10 mouse cellular contexts compared by ENCODE assay signal in the genomic region with DNA sequence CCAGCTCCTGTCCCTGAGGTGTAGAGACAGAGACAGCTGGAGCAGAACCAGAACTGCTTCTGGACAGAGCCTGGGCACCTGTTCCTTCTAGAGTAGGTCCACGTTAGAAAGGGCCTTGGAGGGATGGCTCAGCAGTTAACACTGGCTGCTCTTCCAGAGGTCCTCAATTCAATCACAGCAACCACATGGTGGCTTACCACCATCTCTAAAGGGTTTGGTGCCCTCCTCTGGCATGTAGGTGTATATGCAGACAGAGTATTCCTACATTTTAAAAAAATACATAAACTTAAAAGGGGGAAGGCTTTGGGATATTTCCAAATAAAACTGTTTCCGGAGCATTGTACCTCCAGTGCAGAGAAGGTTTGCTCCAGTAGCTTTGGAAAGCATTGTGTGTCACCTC. TPM values are rescaled to one million over a fixed set of nuclear protein-coding genes. Genes with fewer than 3 reads are reported as not detected.
DNase-seq lines count a peak whose midpoint lies in the region; ATAC-seq and TF ChIP-seq lines count a peak whose summit lies in the region.
"Had no signal": no experiment of that assay in that cellular context is flagged by ENCODE, and none has a peak within 500 bp of the region (broad histone marks: within the 10 kb centered on the region; RNA-seq: fewer than 3 reads in every experiment).

No protein-coding gene starts in this region.

- peaks cover 5% of the 10 kb centered on the region; the same call in 1 of the 2 replicates for H3K4me1 ChIP-seq in kidney, embryonic 16.5 days (ENCODE audit: insufficient read depth, low read length)
- H3K4me1 ChIP-seq in cortical plate, adult 2 months (ENCODE audit: control insufficient read depth, insufficient read depth, low read length) = no peaks in the 10 kb centered on the region; the same call in 1 of the 2 replicates
- 0 out of 2 replicates have a peak, but pooled peaks cover 5% of the 10 kb centered on the region for H3K4me1 ChIP-seq in limb, embryonic 14.5 days (ENCODE audit: control insufficient read depth, insufficient read depth, low read length)

- ATAC-seq in kidney, embryonic 16.5 days (ENCODE audit: low FRiP score, low TSS enrichment) = no peak
- ATAC-seq in CD4-positive, CD25-positive, alpha-beta regulatory T cell, adult 4 months = peak; percentile 57
- no peak for ATAC-seq in limb, embryonic 14.5 days (ENCODE audit: low FRiP score, low read depth)

- no peak overlapping the region for H3K4me2 ChIP-seq in kidney, embryonic 16.5 days (replicated peaks; ENCODE audit: low read depth, low read length)
- H3K4me2 ChIP-seq in limb, embryonic 14.5 days (replicated peaks; ENCODE audit: low read depth, low read length, severe bottlenecking) = no peak overlapping the region
- H3K4me2 ChIP-seq: limb, embryonic 15.5 days had no signal

- TF ChIP-seq CTCF in cortical plate, adult 2 months (IDR thresholded peaks at IDR 0.05; ENCODE audit: extremely low read depth, insufficient read depth, low read length) = peak; percentile 53

- no peak overlapping the region for H3K27ac ChIP-seq in kidney, embryonic 16.5 days (ENCODE audit: low read length)
- H3K27ac ChIP-seq in cortical plate, adult 2 months (ENCODE audit: insufficient read depth, low read length) = no peak overlapping the region
- H3K27ac ChIP-seq in limb, embryonic 14.5 days (replicated peaks; ENCODE audit: low read depth, low read length) = no peak overlapping the region
- H3K27ac ChIP-seq: limb, embryonic 15.5 days had no signal

- no peaks in the 10 kb centered on the region for H3K9me3 ChIP-seq in kidney, embryonic 16.5 days (ENCODE audit: low read length)
- H3K9me3 ChIP-seq in limb, embryonic 14.5 days (ENCODE audit: control insufficient read depth, low read length) = no peaks in the 10 kb centered on the region
- H3K9me3 ChIP-seq: limb, embryonic 15.5 days had no signal

- H3K4me3 ChIP-seq in kidney, embryonic 16.5 days (ENCODE audit: low read length) = no peak overlapping the region
- no peak overlapping the region for H3K4me3 ChIP-seq in cortical plate, adult 2 months (ENCODE audit: insufficient read depth, low read length)
- H3K4me3 ChIP-seq in limb, embryonic 14.5 days (replicated peaks; ENCODE audit: low read length) = no peak overlapping the region
- H3K4me3 ChIP-seq: limb, embryonic 15.5 days had no signal

- H3K36me3 ChIP-seq in kidney, embryonic 16.5 days (ENCODE audit: insufficient read depth, low read length) = peaks cover 29% of the 10 kb centered on the region
- peaks cover 34% of the 10 kb centered on the region for H3K36me3 ChIP-seq in limb, embryonic 14.5 days (ENCODE audit: control insufficient read depth, insufficient read depth, low read length)

- TF ChIP-seq POLR2A in cortical plate, adult 2 months (IDR thresholded peaks at IDR 0.05; ENCODE audit: extremely low read depth, insufficient read depth, low read length) = no peak
- TF ChIP-seq POLR2A in limb, embryonic 14.5 days (IDR thresholded peaks at IDR 0.05; ENCODE audit: borderline replicate concordance, extremely low read depth, insufficient read depth, insufficient read length) = no peak

- peak; percentile 22 for DNase-seq in kidney, adult 18-20 months
- DNase-seq in A20 (ENCODE audit: low read depth, low spot score) = peak; percentile 66
- DNase-seq in limb, embryonic 14.5 days (ENCODE audit: low spot score) = peak; percentile 37
- peak; percentile 7 for DNase-seq in right cerebral cortex, postnatal 4 days
- no peak for DNase-seq in urinary bladder, adult 2 months (ENCODE audit: low spot score)

- H3K9ac ChIP-seq in kidney, embryonic 16.5 days (replicated peaks; ENCODE audit: low read length) = no peak overlapping the region
- H3K9ac ChIP-seq in limb, embryonic 14.5 days (ENCODE audit: low read depth, low read length, severe bottlenecking) = no peak overlapping the region
- H3K9ac ChIP-seq: limb, embryonic 15.5 days had no signal

- WGBS in kidney, embryonic 16.5 days = 35% methylated on average over 2 of the region's 2 CpGs
- WGBS in limb, embryonic 14.5 days = 59% methylated on average over 2 of the region's 2 CpGs

- H3K27me3 ChIP-seq in kidney, embryonic 16.5 days (ENCODE audit: insufficient read depth, low read length) = no peaks in the 10 kb centered on the region
- H3K27me3 ChIP-seq in limb, embryonic 14.5 days (ENCODE audit: control insufficient read depth, insufficient read depth, low read length) = no peaks in the 10 kb centered on the region
- H3K27me3 ChIP-seq: limb, embryonic 15.5 days had no signal

RNA-seq across cellular contexts. Expression of a gene that starts 5.1 kb away (rescaled TPM):
- polyA plus RNA-seq in kidney, embryonic 16.5 days (2015; fragmentation: Nextera tagmentation; extraction: Ambion mirVana) = 33.0 and 33.9 TPM in 2 replicates
- polyA plus RNA-seq in CD4-positive, CD25-positive, alpha-beta regulatory T cell, adult 4 months (2017; shearing (Covaris generic)) = 10 to 100 TPM; 30.3 to 30.7 TPM
- 10.8 and 13.5 TPM in 2 replicates for polyA plus RNA-seq in cortical plate, adult 2 months (2012; rRNA removed)
- 16.7 and 18.0 TPM in 2 replicates for polyA plus RNA-seq in limb, embryonic 14.5 days (2012; rRNA removed)
- 21.3 and 23.1 TPM in 2 replicates for polyA plus RNA-seq in limb, embryonic 14.5 days (2014; fragmentation: Nextera tagmentation; extraction: Ambion mirVana)
- polyA plus RNA-seq in urinary bladder, adult 2 months (2012; rRNA removed) = 14.2 and 15.5 TPM in 2 replicates

RNA-seq across cellular contexts. Expression of a gene that starts 12.0 kb away (rescaled TPM):
- polyA plus RNA-seq in kidney, embryonic 16.5 days (2015; fragmentation: Nextera tagmentation; extraction: Ambion mirVana) = 24.3 and 25.0 TPM in 2 replicates
- 10 to 100 TPM; 24.6 to 31.5 TPM for polyA plus RNA-seq in CD4-positive, CD25-positive, alpha-beta regulatory T cell, adult 4 months (2017; shearing (Covaris generic))
- polyA plus RNA-seq in cortical plate, adult 2 months (2012; rRNA removed) = 50.5 and 51.3 TPM in 2 replicates
- polyA plus RNA-seq in limb, embryonic 14.5 days (2012; rRNA removed) = 17.9 and 18.2 TPM in 2 replicates
- 17.8 and 19.0 TPM in 2 replicates for polyA plus RNA-seq in limb, embryonic 14.5 days (2014; fragmentation: Nextera tagmentation; extraction: Ambion mirVana)
- 24.1 and 25.7 TPM in 2 replicates for polyA plus RNA-seq in urinary bladder, adult 2 months (2012; rRNA removed)

RNA-seq across cellular contexts. Expression of a gene that starts 31.6 kb away (rescaled TPM):
- polyA plus RNA-seq in kidney, embryonic 16.5 days (2015; fragmentation: Nextera tagmentation; extraction: Ambion mirVana) = 0.68 and 0.94 TPM in 2 replicates
- polyA plus RNA-seq in CD4-positive, CD25-positive, alpha-beta regulatory T cell, adult 4 months (2017; shearing (Covaris generic)) = not detected
- polyA plus RNA-seq in cortical plate, adult 2 months (2012; rRNA removed) = 0.11 and 0.17 TPM in 2 replicates
- polyA plus RNA-seq in limb, embryonic 14.5 days (2012; rRNA removed) = not detected in 2 replicates
- not detected in 2 replicates for polyA plus RNA-seq in limb, embryonic 14.5 days (2014; fragmentation: Nextera tagmentation; extraction: Ambion mirVana)
- 1.0 and 1.4 TPM in 2 replicates for polyA plus RNA-seq in urinary bladder, adult 2 months (2012; rRNA removed)
- polyA plus RNA-seq: testis, adult 2 months had no signal

RNA-seq across cellular contexts. Expression of a gene that starts 48.6 kb away (rescaled TPM):
- 27.4 and 27.6 TPM in 2 replicates for polyA plus RNA-seq in kidney, embryonic 16.5 days (2015; fragmentation: Nextera tagmentation; extraction: Ambion mirVana)
- not detected for polyA plus RNA-seq in CD4-positive, CD25-positive, alpha-beta regulatory T cell, adult 4 months (2017; shearing (Covaris generic))
- 12.2 and 12.9 TPM in 2 replicates for polyA plus RNA-seq in cortical plate, adult 2 months (2012; rRNA removed)
- 20.7 and 24.4 TPM in 2 replicates for polyA plus RNA-seq in limb, embryonic 14.5 days (2012; rRNA removed)
- 18.2 and 20.3 TPM in 2 replicates for polyA plus RNA-seq in limb, embryonic 14.5 days (2014; fragmentation: Nextera tagmentation; extraction: Ambion mirVana)
- polyA plus RNA-seq in urinary bladder, adult 2 months (2012; rRNA removed) = 13.8 and 19.7 TPM in 2 replicates
